Mouse (Mus musculus) thymus, adult 18-20 months (tissue): ENCODE data around the gene Tll2.

Source experiments
- DNase-seq, 2 experiments: peaks; one replicate each; pipeline ENCODE4 v3.0.0; 2022; ENCODE audit warnings: mixed read lengths in 2 of 2

The Tll2 gene

GRCm38 (mm10) chr19:41086289-41086688, 120.3 kb downstream of the Tll2 start:
- DNase-seq, result no peak

GRCm38 (mm10) chr19:41083646-41084045, 123.0 kb downstream of the Tll2 start:
- no peak for DNase-seq

- no peak for DNase-seq
Measured at GRCm38 (mm10) chr19:41081589-41081988, 125.0 kb downstream of the Tll2 start.

DNA sequence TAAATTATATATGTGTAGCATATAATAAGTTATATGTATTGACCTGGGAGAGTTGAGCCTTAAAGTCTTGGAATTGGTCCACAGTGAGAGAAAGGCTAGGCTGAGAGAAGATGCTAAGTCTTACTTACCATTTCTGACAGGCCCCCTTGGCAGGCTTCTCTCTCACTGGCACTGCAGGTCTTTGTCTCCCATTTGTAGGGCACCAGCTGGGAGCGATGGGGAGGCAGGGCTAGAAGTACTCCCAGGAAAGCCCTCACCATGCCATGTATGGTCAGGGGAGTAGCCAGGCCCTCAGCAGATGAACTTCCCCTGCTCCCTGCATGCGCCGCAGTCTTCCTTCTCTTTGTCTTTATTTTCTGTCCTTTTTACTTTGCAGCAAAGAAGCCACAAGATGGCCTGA, 129.7 kb downstream of the Tll2 start, which contains the start of gene Opalin:
Opalin (minus strand) TSS at position 208 of the 400 bp plus-strand sequence.
- no peak for DNase-seq

DNA sequence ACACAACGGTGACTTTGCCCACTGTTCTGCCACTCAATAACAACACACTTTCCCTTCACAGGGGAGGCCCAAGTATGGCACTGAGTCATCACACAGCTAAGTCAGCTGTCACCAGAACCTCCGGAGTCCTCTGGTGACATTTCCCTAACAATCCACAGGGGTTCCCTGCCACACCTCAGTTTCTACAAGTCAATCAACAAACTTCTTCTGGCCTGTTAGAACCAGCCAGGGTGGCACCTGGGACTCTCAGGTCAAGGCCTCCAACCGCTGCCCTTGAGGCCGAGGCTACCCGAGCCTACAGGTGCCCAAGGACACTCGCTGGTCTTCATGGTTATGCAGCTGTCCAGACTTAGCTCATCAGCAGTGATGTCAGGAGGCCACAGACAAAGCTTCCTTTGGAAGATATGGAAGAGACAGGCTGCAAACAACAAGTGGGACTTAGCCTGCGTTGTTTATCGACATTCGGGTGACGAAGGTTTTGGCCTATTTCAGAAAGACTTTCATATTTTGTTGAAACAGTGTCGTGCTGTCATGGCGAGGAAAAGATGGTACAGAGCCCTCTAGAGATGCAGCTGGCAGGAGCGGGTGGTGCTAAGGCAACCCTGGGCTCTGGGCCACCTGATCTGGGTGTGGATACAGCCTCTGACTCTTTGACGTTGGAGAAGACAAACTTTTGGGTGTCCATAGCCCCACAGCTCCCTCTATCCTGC, 132.7 kb downstream of the Tll2 start:
- DNase-seq, result no peak

DNA sequence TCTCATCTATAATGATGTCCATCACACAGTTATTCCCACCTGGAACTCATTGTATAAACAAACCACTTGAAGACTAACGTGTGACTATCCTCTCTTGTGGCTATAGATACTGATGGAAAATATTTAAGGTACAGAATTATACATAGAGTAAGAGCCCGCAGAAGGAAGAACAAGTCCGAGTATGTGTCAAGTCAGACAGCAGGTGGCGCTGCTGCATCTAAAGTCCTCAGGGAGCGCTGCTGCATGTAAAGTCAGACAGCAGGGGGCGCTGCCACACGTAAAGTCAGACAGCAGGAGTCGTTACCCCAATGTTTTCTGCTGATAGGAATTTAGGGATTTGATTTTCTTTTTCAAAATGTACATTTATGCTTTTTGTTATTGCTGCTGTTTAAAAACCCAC, 135.1 kb downstream of the Tll2 start:
- peak; percentile 67 to 74 for DNase-seq

- no peak for DNase-seq
Measured at GRCm38 (mm10) chr19:41054702-41055101, 151.9 kb downstream of the Tll2 start.

DNA sequence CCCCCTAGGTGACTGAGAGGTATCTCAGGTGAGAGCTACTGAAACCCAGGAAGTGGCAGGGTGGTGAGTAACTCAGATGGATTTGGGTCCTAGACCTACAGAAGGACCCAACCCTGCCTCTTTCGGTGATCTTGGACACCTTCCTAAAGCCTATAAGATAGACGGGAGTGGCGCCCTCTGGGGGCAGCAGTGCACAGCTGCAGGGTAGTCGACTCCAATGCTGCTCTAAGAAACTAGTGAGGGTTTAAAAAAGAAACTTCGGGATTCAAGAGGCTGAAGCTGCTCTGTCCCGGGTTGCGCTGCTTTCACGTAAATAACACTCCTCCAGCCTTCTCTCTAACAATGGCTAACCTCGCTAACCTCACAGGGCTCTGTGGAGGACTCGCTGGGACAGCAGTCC, 153.1 kb downstream of the Tll2 start:
- peak in 1 of 2 experiments; percentile 50 for DNase-seq

DNA sequence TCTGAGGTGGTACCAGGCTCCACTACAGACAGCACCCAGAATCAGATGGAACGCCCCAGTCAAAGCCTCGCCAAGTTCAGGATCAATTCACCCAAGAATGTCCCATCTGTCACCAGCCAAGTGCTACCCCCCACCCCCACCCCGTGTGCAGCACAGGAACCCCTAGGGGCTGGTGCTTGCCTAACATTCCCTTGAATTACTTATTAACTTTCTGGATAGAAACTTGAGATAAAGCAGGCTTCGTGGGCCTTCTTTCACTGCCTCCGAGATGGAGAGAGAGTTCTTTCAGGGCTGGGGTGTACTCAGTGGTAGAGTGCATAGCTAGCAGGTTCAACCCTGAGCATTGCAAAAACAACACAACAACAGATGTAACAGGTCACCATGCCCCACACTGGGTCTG, 154.4 kb downstream of the Tll2 start:
- no peak for DNase-seq

DNA sequence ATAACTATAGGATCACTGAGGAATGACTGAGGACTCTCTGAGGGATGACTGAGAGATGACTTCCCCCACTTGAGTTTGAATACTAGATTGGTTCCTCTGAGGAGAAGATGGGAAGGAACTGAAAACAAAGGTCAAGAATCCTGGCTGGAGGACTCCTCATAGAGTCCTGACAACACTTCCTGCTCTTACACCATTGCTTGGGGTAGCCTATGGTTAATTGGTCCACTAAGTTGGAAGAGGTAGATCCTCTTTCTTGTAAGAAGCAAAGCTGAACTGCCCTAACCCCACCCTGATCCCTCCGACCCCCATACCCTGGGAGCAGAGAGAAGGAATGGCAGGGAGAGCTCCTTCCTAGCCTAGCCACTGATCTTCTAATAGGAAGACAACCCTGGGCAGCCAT, 154.9 kb downstream of the Tll2 start:
- DNase-seq, result no peak

DNA sequence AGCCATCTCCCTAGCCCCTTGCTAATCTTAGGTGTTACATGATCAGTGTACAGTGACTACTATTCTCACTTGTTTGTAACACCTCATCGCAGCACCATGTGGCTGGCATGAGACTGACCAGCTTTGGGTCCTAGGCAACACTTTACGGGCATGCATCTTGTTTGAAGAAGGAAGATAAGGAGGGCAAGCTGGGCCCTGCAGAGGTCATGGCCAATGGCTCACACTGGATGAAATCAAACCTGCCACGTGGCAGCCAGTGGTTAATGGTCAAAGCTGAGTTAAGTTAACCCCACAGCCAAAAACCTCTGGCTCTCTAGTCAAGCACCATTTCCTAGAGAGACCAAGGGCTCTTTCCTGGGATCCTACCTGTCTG, 158.5 kb downstream of the Tll2 start:
- no peak for DNase-seq

DNA sequence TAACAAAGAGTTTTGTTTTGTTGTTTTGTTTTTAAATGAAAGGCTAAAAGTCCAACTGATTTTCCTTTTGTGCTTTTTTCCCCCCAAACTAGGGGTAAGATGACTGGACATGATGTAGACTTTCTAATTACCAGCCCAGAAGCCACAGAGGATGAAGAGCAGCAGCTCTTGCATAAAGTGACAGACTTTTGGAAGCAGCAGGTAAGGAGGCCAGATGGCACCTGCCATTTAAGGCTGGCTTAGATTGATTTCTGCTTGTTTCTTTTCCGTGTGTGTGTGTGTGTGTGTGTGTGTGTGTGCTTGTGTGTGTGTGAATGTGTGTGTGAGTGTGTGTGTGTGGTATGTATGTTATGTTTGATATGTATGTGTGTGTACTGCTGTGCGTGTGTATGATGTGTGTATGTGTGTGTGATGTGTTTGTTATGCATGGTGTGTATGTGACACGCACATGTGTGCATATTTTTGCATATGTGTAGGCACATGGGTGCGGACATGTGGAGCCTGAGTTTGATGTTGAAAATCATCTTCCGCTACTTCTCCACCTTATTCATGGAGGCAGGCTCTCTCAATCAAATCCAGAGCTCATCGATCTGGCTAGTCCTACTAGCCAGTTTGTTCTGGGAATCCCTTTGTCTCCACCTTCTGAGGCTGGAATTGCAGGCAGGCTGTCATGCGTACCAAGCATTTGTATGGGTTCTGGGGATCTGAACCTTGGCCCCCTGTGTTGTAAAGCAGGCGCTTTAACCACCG, 159.0 kb downstream of the Tll2 start:
- DNase-seq, result no peak

GRCm38 (mm10) chr19:41045091-41045770, 161.4 kb downstream of the Tll2 start:
- no peak for DNase-seq

GRCm38 (mm10) chr19:41039110-41039509, 167.5 kb downstream of the Tll2 start:
- peak; percentile 73 to 85 for DNase-seq

DNA sequence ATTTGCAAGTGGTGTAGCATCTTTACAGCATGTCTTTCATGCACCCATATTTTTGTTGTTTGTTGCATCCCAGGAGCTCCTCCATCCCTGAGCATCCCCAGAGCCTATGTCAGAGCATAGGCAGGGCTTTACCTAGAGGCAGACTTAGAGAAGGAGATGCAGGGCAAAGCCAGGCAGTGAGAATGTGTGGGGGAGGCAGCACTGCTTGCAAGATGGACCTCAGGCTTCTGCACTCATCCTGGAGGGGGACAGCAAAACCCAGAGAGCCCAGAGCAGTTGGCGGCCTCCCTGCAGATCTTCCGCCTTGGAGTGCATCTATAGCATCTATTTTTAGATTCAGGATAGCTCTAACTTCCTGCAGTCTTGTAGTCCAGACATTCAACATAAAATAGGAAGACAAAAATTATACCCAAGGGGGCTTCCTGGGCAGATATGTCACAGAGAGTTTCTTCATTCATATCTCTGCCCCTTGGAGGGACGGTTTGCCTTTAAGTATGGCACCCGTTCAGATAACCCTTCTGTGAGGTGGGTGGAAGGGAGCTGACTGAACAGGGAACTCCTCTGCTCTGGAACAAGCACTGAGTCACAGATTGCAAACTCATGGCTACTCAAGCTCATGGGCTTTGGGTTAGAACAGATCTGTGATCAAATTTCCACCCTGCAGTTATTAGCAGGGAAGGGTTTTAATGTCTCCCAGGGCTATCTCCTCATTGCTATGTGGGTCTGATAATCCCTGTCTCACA, 170.7 kb downstream of the Tll2 start:
- no peak for DNase-seq
